Mouse (Mus musculus) heart, postnatal 4 days (tissue): ENCODE data around the gene Hmg20b. TPM values are rescaled to one million over a fixed set of nuclear protein-coding genes. Genes with fewer than 3 reads are reported as not detected.

Experiments
- DNase-seq: peaks from one replicate; pipeline ENCODE4 v3.0.0; 2021
- total RNA-seq, 2 experiments: library from RNA; stranded (reverse); gene quantifications; 2 replicates each; pipeline ENCODE4 v1.2.3; 2021

Hmg20b gene
- total RNA-seq, result 100 to 1,000 TPM; 107 to 113 TPM

- peak; percentile 99 for DNase-seq
These were observed at the start of gene Hmg20b for GRCm38 (mm10) chr10:81350351-81351063. TSS of gene Hmg20b (minus strand) at chr10:81350480.

- DNase-seq, result no peak
These were observed 49.6 kb upstream of the Hmg20b start for GRCm38 (mm10) chr10:81399798-81400308.

GRCm38 (mm10) chr10:81399296-81399695 lies 49.0 kb upstream of the Hmg20b start:
- DNase-seq, result no peak

GRCm38 (mm10) chr10:81396749-81397148 lies 46.5 kb upstream of the Hmg20b start:
- DNase-seq, result no peak

DNA sequence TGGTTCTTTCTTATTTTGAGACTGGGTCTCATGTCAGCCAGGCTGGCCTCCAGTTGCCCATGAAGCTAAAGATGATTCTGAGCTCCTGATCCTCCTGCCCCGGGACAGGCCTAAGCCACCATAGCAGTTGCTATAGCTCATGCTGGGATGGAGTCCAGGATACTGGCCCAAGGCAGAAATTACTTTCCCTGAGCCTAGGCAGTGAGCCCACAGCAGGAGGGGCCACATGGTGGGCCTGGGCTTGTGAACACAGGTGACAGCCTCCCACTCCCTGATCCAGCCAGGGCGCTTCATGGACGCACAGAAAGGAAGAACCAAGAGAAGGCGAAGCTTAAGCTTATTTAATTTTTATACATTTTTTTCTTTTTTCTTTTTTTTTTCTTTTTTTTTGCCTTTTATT lies 45.6 kb upstream of the Hmg20b start:
- no peak for DNase-seq

DNA sequence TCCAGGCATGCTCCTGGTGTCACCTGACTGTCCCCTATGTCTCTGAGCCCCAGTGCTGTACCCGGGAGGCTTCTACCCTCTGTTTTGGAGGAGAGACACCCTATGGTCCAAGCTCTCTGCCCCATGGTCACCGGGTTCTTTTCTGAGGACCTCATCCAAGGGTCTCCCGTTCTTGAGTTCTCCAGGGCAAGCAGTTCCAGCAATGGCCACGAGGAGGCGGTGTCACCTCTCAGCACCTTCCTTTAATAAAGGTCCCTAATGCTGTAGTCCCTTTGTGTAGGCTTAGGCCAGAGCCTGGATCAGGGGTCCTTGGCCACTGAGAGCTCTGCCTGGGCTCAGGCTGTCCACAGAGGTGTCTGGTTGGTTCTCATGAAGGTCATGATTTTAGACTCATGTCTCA lies 44.8 kb upstream of the Hmg20b start:
- peak; percentile 88 for DNase-seq

GRCm38 (mm10) chr10:81393456-81394063 lies 43.3 kb upstream of the Hmg20b start:
- no peak for DNase-seq

DNA sequence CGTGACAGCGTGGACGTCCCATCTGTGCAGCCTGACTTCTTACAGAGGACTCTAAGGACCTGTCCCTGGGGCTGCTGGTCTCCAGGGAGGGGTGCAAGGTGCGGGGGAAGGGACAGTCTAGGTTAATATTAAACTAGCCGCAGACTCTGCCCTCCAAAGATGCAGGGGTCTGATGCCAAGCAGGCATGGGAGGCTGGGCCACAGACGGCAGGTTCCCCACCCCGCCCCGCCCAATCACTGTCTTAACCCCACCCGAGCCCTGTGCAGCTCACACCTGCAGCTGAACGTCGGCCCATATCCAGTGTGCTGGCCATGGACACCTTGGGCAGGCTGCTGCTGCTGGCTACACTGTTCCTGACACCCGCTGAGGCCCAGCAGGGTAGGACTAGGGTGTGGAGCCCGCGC lies 42.5 kb upstream of the Hmg20b start, which contains the start of gene Smim24:
Gene Smim24 (plus strand): TSS at position 271 of the 405 bp plus-strand sequence.
- DNase-seq, result no peak

- DNase-seq, result no peak
These were observed 42.0 kb upstream of the Hmg20b start for GRCm38 (mm10) chr10:81392270-81392669.

DNA sequence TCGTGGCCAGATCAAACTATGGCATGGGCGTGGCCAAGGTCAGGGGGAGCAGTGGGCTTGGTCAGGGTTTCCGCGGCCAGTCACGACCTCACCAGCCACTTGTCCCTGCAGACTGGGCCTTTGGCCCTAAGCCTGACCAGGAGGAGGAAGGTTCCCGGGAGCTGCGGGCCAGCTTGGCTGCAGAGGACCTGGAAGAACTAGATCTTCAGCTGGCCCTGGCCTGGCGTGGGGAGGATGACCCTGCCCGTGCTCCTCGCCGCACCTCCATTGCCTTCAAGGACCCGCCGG lies 40.3 kb upstream of the Hmg20b start:
- DNase-seq, result no peak

DNA sequence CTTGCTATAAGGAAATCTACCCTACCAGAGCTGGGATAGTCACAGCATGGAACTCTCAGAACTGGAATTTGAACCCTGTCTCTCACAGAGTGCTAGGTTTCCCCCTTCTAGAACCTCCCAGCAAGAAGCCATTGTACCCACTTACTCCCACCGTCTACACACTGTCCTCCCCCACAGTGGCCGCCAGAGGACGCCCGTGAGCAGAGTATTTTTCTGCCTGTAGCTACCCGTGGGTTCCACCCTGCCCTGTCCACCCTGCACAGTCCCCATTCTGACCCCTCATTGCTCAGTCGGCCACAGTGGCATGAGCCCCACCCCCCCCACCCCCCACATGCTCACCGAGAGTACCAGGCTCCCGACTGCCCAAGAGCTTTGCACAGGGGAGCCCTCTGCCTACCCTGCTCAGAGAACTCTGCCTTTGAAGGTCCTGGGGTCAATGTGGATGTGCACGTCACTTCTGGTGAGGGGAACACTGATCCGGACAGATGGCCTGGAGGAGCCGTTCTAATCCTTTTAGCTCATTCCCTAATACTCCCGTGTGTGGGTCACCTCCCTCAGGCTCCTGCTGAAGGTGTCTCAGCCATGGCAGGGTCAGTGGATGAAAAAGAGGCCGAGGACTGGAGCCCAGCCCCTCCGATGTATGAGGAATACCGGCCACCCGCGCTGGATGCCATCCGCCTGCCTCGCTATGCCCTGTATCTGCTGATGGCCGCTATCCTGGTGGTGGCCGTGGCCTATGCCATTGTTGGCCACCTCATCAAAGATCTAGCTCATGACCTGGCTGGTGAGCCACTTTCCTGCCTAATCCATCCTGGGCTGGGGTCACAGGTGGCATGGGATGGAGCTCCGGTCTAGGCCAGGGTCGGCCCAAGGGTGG lies 39.8 kb upstream of the Hmg20b start:
- DNase-seq, result peak; percentile 87

DNA sequence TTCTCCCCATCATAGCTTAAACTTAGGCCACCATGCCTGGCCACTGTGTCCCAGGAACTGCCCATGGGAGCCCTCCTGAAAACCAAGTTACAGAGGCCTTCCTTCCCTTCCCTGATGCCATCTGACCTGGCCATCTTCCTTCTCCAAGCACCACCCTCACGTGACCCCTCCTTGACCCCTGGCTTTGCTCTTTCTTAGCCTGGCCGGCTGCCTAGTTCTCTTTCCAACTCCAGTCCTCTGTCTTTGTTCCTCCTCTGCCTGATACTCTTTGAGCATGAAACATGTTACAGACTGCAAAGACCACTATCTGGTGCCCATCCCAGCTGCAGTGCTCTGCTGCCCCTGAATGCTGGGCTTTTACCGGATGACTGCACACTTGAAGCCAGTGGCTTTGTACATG lies 39.1 kb upstream of the Hmg20b start:
- no peak for DNase-seq

DNA sequence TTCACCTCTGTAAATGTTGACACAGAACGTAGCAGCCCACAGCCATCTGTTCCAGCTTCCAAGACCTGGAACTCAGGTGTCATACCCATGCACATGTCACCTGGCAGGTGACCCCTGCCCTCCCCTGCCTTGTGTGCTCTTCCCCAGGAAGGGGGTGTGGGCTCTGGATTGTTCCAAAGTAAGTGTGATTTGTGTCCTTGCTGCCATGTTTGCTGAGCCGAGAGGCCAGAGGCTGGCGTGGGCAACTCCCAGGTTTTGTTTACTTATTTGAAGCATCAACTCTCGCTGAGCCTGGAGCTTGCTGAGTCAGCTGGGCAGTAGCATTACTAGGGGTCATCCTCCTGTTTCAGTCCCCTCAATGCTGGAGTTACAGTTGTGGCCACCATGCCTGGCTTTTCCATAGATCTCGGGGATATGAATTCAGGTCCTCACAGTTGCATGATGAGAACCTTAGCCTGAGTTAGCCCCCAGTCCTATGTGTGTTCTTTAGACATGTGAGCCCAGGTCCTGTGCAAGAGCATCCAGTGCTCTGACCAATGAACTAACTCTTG lies 38.3 kb upstream of the Hmg20b start, which contains the start of gene Gm48552:
Gene Gm48552 (plus strand): TSS at position 501 of the 551 bp plus-strand sequence.
- no peak for DNase-seq

DNA sequence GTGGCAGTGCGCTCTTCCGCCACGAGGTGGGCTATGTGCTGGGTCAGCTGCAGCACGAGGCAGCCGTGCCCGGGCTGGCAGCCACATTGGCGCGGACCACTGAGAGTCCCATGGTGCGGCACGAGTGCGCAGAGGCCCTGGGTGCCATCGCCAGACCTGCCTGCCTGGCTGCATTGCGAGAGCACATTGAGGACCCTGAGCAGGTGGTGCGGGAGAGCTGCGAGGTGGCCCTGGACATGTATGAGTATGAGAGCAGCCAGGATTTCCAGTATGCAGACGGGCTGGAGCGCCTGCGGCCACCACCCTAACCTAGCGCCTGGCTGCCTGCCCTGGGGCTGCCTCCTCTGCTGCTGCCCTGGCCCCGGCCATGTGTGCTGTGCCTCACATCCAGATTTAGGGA lies 37.4 kb upstream of the Hmg20b start:
- no peak for DNase-seq

DNA sequence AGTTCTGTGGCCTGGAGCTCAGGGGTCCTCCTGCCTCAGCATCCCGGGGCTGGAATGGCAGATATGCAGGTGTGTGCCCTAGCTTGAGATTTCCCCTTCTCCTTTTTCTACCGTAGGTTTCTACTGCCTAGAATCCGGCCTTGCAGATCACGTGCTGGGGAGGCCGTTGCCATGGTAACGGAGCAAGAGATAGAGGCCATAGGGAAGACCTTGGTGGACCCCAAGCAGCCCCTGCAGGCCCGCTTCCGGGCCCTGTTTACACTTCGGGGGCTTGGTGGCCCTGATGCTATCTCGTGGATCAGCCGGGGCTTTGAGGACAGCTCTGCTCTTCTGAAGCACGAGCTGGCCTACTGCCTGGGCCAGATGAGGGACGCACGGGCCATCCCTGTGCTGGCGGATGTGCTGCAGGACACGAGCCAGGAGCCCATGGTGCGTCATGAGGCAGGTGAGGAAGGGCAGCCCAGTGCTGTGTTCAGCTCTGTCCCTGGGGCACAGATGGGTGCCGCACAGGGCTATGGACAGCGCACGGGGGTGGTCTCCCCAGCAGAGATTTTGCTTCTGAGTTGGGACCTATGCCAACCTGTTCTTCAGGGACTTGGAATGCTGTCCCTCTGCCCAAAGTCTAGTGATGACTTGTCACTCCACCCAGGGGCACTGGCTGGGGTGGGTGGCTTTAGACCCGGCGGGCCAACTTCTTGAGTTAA lies 35.5 kb upstream of the Hmg20b start:
- DNase-seq, result no peak

GRCm38 (mm10) chr10:81384605-81384982 lies 34.3 kb upstream of the Hmg20b start:
- no peak for DNase-seq

DNA sequence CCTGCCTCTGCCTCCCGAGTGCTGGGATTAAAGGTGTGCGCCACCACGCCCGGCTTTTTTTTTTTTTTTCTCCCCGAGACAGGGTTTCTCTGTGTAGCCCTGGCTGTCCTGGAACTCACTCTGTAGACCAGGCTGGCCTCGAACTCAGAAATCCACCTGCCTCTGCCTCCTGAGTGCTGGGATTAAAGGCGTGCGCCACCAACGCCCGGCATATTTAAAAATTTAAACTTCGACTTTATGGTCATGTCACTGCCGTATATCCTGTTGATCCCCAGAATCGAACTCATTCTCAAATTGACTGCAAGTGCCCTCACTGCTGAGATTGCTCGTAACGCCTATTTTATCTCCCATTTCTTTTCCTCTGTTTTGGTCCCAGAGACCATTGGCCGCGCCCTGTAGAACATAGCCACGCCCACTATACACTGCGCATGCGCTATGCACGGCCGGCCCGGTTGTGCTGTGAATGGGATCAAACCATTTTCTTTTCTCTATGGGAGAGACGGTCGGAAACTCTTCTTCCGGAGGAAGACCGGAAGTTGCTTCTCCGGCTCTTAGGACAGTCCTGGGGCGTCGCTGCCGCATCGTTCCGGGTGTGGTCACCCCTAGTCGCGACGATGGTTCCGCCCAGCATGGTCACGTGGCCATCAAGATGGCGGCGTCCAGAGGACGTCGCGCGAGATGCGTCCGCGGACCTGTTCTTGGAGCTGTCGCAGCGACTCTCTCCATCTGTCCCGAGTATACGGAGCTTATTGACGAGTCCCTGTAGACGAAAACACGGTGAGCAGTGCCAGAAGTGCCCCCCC lies 33.7 kb upstream of the Hmg20b start, which contains the start of the genes Dohh and Gm48551:
Gene Dohh (plus strand): TSS at position 627 of the 803 bp plus-strand sequence.
Gene Gm48551 (plus strand): TSS at position 665 of the 803 bp plus-strand sequence.
- peak; percentile 100 for DNase-seq

DNA sequence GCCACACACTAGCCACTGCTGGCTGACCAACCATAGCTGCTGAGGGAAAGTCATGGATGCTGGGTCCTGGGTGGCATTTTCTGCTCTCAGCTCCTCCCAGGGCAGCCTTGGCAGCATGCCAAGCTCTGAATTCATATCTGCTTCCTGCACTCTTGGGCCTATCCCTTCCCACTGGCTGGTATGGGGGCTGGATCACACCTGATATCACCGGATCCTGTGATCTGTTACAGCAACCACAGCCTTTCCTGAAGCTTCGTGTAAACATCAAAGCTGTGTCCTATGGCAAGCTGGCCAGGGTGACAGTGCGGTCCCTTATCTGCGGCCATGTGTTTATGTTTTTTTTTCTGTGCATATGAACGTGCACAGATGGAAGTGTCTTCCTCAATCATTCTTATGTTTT lies 31.8 kb upstream of the Hmg20b start:
- DNase-seq, result peak; percentile 57

DNA sequence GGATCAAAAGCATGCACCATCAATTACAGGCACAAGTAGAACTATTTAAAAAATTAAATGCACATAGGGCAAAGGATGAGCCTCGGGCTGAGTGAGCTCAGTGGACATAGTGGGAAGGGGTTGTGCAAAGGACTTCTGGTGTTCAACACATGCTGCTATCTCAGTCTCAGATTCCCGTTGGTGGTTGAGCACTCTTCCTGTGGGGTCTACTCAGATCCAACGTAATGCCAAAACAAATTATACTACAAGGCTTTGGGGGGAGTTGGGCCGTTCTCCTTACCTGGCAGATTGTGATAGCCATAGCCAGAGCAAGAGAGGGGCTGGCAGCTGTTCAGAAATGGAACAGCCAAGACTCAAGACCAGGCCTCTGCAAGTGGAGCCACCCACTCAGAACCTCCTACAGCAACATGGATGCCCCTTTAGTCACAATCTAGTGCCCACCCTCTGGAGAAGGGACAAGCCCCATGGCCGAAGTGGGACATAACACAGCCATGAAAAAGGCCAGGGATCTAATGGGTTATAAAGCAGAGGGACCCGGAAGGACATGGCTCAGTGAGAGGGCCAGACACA lies 29.6 kb upstream of the Hmg20b start:
- no peak for DNase-seq

- no peak for DNase-seq
These were observed 28.9 kb upstream of the Hmg20b start for GRCm38 (mm10) chr10:81379183-81379553.
